Mouse (Mus musculus): ENCODE results near the gene Patj.

DNA sequence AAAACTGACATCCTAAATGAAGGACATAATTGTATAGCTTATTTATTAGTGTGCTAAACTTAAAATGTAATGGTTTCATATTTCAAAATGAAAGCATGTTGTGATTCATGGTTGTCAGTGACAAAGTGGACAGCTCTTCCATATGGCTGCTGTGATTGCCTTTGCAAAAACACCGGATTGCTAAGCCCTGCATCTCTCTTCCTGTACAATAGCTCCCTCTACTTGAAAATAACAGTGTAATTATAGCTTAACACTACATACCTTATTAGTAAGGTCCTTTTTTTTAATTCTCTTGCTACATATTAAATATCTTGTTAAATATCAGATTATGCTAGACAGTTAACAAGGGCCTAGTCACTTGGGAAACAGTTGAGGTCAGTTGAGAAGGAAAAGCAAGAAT, 93.8 kb downstream of the Patj start:
- TF ChIP-seq CTCF (conservative IDR thresholded peaks at IDR 0.05; ENCODE audit: insufficient read depth, insufficient read length, low read depth, low read length) (0 out of 2 replicates have a peak, but pooled peaks have one; percentile 2), POLR2A (IDR thresholded peaks at IDR 0.05; ENCODE audit: low read depth, low read length) (no peak)

Data from kidney, adult 2 months (tissue).